Mouse (Mus musculus): ENCODE data around the gene 1810010D01Rik.

DNA sequence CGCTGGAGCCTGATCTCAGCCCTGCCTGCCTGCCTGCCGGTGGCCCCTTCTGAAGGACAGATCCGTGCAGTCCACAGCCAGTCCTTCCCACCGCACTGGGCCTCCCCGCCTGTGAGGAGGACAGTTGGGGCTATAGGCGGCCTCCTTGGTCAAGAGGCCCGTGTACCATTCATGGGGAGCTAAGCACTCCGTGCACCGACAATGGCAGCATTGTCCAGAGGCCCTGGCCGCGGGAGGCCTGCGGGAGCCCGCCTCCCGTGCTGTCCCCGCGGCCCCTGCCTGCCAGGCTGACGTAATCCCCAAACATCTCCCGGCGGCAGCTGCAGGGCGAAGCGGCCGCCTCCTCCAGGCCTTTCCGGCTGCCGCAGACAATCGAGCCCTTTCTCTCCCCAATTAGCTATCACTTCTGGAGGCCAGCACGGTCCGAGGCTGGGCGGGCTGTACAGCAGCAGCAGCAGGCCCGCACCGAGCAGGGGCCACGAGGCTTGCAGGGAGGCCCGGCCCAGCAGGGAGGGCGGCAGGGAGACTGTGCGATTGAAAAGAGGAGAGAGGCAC is 1.8 kb downstream of the 1810010D01Rik start:
- TF ChIP-seq CTCF (conservative IDR thresholded peaks at IDR 0.05; ENCODE audit: insufficient read depth, insufficient read length, low read depth, low read length) (no peak), POLR2A (IDR thresholded peaks at IDR 0.05; ENCODE audit: low read depth, low read length) (no peak)

All from kidney, adult 2 months (tissue).